Mouse (Mus musculus) ovary, postnatal 36 days (tissue): ENCODE measurements around the gene Gipc3.

Source experiments
- DNase-seq: peaks from one replicate; pipeline ENCODE4 v3.0.0; 2022; ENCODE audit warnings: low spot score, mixed read lengths

Gipc3 gene

DNA sequence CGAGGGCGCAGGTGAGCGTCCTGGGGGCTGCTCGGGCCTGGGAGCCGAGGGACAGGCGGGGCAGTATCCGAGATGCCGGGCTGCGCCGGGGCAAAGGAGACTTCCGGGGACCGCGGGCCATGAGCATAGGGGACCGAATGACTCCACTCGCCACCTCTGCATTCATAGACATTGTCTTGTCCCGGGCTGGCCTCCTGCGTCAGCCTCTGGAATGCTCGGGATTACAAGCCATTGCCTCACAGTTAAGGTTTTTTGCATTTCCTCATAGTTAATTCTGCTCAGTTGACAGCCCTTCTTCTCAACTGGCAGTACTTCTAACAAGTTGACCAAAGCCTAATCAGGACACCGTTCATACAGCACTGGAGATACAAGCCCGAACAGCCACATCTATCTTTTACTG is 21.6 kb downstream of the Gipc3 start:
- no peak for DNase-seq

DNA sequence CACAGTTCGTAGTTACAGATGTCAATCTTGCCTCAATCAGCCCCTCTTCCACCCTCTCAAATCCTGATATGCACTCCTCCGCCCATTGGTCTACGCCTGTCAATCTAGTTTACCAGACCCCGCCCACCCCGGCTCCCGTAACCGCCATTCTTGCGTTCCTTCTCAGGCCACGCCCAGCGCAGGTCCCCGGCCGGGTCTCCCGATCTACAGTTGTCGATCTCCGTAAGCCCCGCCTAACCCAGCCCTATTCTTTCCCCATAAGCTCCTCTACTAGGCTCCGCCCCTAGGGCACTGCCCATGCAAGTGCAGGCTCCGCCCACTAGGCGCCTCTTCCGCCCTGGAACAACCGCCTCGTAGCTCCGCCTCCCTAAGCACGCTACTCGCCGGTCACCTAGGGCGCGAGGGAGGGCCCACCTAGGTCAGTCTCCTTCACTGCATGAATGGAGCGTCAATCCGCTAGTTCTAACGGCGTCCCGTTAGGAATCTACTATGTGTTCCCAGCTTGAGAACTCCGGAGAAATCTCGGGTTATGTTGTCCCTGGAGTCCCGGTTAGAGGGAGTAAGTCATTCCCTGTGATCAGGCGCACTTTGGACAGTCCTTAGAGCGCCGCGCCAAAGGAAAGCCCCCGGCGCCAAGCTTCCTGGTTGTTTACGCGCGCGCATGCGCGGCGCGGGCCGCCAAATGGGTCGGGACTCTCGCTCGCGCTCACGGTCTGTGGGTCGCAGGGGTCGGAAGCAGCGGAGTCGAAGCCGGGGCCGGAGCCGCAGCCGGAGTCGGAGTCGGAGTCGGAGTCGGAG is 22.3 kb downstream of the Gipc3 start, which contains the start of gene Cactin:
Gene Cactin, plus strand, starts transcription at position 554 of the 798 bp plus-strand sequence.
- DNase-seq, result peak; percentile 99

GRCm38 (mm10) chr10:81319741-81320549 is 23.1 kb downstream of the Gipc3 start:
- DNase-seq, result peak; percentile 96

DNA sequence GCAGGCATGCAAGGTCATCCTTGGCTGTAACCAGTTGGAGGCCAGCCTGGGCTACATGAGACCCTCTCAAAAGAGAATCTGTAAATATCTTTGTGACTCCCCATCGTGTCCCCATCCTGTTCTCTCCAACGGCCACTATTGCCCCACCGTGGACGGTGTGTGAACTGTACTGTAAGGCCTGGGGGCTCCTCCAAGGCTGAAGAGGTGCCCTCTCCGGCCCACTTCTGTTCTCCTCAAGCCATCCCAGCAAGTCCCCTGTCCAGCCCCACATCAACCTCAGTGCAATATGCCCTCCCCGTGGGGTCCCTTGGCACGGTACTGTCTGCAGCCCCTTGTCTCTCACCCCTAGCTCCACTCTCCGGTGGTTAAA is 23.8 kb downstream of the Gipc3 start:
- DNase-seq, result no peak

- peak; percentile 57 for DNase-seq
Observed at GRCm38 (mm10) chr10:81318589-81319329, 24.3 kb downstream of the Gipc3 start.

DNA sequence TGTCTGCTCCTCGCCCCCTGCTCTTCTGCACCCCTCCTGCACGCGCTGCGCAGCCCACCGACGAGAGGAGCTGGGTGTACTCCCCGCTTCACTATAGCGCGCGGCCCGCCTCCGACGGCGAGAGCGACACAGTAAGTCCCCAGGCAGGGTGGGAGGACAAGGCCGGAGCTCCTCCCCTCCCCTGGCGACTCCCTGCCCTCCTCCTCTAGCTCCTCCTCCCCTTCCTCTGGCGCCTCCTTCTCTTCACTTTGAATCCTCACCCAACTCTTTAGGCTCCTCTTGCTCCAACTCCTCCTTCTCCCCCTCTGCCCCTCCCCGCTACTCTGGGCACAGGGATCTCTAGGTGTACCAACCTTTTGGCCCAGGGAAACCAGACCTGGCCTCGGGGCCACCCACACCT is 25.8 kb downstream of the Gipc3 start:
- DNase-seq, result peak; percentile 65

DNA sequence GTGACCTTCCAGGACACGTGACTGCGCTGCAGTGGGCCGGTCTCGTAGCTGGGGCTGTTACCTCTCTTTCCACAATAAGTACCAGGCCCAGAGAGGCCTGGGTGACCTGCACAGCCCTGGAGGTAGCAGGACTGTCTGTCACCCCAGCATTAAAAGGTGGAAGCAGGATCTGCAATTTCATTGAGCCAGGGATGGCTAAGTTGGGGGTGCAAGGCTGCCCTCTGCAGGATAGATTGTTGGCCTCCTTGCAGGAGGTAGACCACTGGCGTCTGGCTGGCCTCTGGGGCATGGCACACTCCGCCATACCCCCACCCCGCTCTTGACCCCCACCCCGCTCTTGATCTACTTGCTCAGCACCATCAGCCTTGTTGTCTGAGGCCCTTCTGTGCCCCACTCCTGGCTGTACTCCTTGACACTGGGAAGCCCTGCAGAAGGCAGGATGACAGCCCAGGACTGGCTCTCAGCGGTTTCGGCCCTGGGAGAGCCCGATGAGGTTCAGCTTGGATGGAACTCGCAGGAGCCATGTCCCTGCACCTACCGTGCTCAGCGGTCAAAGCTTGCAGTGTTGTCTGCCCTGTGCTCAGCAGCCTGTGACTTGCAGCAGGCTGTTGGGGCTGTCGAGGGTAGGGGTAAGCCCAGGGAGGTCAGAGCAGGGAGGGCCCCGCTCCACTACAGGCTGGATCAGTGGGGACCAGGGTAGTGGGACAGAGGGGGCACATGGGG is 26.6 kb downstream of the Gipc3 start:
- no peak for DNase-seq

- DNase-seq, result no peak
Observed at GRCm38 (mm10) chr10:81315587-81315986, 27.5 kb downstream of the Gipc3 start.

GRCm38 (mm10) chr10:81314201-81314600 is 28.9 kb downstream of the Gipc3 start:
- no peak for DNase-seq

GRCm38 (mm10) chr10:81313581-81313980 is 29.5 kb downstream of the Gipc3 start:
- DNase-seq, result no peak

- DNase-seq, result no peak
Observed at GRCm38 (mm10) chr10:81309571-81309970, 33.5 kb downstream of the Gipc3 start.

DNA sequence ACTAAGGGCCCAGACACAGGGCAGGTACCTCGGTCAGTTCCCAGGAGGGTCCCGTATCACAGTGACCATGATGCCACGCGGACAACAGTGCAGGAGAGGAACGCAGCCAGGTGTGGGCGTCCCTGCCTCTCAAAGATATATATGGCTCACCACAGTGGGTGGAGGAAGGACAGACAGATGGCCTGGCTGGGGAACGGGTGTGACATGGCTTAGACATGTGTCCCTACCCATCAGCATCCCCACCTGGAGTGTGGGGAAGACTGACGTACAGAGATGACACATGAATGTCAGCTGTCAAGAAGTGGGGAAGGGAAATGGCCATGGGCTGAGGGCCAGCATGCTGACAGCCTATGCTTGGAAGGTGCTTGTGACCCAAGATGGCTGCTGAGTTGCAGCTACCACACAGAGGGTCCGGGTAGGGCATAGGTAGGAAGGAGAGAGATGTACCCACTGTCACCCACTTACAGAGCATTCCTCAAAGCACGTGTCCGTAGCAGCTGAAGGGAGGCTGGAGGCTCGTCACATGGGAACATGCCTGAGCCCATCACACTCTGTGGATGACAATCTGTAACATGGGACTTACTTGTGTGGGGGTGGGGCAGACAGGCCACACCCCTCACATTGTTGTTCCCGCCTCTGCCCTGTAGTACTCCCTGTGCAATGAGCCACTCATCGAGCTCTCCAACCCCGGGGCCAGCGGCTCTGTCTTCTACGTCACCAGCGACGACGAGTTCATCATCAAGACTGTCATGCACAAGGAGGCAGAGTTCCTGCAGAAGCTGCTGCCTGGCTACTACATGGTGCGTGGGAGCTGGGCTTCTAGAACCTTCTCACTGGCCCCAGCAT is 36.0 kb downstream of the Gipc3 start:
- DNase-seq, result no peak

- no peak for DNase-seq
Observed at GRCm38 (mm10) chr10:81306173-81306668, 36.8 kb downstream of the Gipc3 start.

GRCm38 (mm10) chr10:81305663-81306062 is 37.4 kb downstream of the Gipc3 start:
- DNase-seq, result no peak

DNA sequence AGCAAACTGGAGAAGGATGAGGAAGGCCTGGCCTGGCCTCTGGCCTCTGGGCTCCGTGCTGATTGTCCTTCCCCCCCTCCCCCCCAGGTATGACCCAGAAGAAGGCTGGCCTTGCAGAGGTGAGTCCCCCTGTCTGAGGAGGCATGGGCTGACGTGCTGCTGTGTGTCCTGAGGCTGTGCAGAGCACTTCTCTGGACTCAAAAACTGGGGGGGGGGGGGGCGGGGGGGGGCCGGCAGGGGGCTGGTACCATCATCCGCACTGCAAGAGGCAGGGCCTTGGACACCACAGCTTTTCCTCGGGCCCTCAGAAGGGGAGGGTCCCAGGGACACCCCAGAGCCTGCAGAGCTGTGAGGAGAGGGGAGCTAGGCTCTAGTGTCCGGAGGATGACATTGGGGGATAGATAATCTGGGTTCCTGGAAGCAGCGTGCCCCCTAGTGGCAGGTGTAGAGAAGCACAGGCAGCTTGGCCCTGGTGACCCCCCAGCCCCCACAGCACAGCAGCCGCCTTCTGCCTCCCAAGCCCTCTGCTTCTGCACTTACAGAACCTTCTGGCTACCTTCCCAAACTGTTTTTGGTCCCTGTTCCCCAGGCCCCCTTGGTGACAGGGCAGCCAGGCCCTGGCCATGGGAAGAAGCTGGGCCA is 38.3 kb downstream of the Gipc3 start:
- no peak for DNase-seq

DNA sequence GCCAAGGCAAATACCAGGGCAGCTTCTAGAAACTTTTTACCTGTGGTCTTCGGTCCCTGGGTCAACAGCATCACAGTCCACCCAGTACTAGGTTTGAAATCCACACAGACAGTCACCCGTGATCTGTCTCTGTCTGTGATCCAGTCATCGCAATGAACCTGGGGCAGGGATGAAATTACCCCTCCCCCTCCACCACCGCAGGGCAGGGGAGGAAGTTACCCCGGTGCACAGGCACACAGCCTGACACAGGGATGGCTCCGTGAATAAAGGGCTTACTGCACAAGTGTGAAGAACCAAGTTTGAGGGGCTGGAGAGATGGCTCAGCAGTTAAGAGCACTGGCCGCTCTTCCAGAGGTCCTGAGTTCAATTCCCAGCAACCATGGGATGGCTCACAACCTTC is 39.3 kb downstream of the Gipc3 start:
- no peak for DNase-seq

DNA sequence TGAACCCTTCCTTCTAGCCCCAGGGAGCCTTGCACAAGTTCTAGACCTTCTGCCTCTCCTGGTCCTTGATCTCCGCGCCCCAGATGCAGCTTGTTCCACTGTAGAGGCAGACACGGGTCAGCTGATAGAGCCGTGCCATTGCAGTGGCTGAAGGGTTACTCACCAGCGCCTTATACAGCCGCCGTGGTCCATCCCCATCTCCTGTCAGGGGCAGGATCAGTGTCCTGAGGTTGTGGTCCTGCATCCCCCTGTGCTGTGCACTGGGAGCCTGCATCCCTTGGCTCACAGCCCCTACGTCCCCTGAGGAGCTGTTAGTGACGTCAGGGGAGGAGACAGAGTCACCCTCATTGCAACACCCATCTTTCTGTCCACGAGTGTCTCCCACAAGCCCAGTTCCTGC is 39.8 kb downstream of the Gipc3 start:
- DNase-seq, result no peak

- DNase-seq, result no peak
Observed at GRCm38 (mm10) chr10:81302781-81303218, 40.3 kb downstream of the Gipc3 start.

DNA sequence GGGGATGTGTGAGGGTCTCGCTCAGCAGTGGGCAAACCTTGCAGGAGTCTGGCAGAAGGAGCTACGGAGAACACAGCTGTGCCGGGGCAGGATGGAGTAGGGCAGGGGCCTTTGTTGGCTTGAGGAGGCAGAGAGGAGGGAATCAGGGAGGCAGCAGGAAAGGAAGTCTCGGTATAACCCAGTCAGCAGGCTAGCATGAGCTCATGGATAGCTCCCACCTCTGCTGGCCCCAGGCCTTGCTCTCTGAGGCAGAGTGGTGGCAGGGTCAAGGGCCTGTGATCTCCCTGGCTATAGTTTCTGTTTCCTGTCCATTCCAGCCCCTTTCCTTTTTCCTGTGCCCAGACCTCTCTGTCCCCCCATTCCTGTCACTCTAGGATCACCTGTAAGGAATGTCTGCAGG is 40.8 kb downstream of the Gipc3 start:
- DNase-seq, result no peak

DNA sequence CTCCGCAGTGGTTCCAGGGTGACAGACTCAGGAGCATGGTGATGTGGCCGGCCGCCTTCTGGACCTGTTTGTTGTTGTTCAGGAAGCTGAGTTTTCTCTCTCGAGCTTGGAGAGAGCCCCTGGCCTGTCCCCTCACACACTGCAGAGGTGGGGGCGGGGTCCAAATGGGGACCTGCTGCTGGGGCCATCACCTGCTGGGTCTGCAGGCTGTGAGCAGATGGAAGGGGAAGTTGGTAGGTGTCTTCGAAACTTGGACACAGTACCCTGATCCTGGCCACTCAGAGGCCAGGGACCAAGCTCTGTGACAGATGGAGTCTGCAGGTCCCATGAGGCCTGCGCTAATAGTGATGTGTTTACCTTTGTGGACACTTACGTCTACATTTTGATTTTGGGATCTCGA is 41.7 kb downstream of the Gipc3 start:
- no peak for DNase-seq
